Mouse (Mus musculus) heart, adult 2 months (tissue): ENCODE measurements around the gene Slc25a39.

ENCODE experiments used
- CTCF ChIP-seq: fragments of 200-600 bp; IDR thresholded peaks from 2 replicates; pipeline ENCODE4 v1.8.1; 2022; ENCODE audit warnings: antibody characterized with exemption, mild to moderate bottlenecking, moderate library complexity
- EP300 ChIP-seq: fragments of 200-500 bp; IDR thresholded peaks from 2 replicates; pipeline ENCODE4 v1.6.1; 2011; ENCODE audit warnings: low read depth, low read length, control low read depth; ENCODE audit not compliant: insufficient read depth
- POLR2A ChIP-seq: fragments of 200-500 bp; IDR thresholded peaks from 2 replicates; pipeline ENCODE4 v1.6.1; 2011; ENCODE audit warnings: mild to moderate bottlenecking, low read depth, low read length, control low read depth; ENCODE audit not compliant: insufficient read depth

DNA sequence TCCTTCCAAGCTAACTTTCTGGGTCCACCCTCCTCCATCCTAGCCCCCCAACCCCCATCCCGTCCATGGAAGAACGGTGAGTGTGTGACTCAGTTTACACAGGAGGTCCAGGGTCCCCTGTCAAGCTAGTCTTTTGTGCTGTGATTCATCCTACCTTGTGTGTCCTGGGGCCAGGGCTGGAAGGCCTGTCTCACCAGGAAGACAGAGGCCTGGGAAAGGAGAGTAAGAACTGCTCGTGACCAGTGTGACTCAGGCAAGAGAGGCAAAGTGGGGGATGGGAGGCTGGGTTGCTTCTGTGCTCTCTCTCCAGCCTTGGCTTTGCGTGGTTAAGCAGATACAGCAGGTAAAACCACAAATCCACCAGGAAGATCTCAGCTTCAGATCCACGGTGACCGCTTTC lies 16.9 kb upstream of the Slc25a39 start:
- TF ChIP-seq CTCF (no peak), EP300 (no peak), POLR2A (no peak)
